In the genomic region with DNA sequence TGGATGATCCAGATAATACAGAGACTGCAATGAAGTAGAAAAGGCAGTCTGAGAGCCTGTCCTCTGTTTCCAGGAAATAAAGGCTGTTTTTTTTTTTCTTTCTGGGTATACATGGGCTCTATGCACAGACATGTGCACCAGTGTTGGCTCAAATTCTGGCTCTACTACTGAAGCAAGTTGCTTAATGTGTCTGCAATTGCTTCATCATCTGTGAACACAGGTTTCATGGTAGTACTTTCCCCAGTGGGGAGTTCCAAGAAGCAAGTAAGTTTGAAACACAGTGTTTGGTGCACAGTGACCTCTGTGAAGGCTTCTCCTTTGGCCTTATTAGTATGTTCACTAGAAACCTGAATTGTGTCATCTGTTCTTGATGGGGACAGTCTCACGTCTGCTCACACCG, we compare ENCODE assay signal across 9 mouse cellular contexts.
"Had no signal": no experiment of that assay in that cellular context is flagged by ENCODE, and none has a peak within 500 bp of the region (broad histone marks: within the 10 kb centered on the region; RNA-seq: fewer than 3 reads in every experiment).

No protein-coding gene starts in this region.

- DNase-seq: kidney, adult 9 months; layer of hippocampus, adult 9-11 months; layer of hippocampus, postnatal 36 days; liver, embryonic 13.5 days; lung, adult 2 months; lung, postnatal 14 days; lung, postnatal 4 days; midbrain, embryonic 14.5 days; thymus, postnatal 25 days had no signal
